In the genomic region with DNA sequence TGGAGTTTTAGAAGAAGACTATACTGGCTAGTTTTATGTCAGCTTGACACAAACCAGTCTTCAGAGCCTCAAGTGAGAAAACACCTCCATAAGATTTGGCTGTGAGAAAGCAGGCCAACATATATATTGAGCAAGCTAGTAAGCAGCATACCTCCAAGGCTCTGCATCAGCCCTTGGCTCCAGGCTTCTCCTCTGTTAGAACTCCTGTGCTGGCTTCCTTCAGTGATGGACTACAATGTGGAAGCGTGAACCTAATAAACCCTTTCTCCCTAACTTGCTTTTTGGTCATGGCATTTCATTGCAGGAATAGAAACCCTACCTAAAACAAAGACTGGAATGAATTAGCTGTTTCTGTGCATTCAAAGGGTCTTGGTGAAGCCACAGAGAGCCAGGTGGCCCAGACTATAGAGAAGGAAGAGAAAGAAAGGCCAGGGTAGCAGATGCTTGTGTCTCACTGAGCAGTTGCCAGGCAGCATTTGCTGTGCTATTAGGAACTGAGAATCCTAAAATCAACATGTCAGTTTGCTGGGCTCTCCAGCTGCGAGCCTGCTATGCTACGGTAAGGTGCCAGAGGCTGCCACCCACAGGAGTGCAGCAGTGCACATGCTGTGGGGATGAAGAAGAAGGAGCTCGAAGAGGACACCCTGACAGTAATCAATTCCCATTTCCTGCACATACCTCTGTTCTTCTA, we compare ENCODE assay signal across 13 mouse cellular contexts. TPM values are rescaled to one million over a fixed set of nuclear protein-coding genes. Genes with fewer than 3 reads are reported as not detected.
DNase-seq lines count a peak whose midpoint lies in the region; ATAC-seq and TF ChIP-seq lines count a peak whose summit lies in the region.
"Had no signal": no experiment of that assay in that cellular context is flagged by ENCODE, and none has a peak within 500 bp of the region (broad histone marks: within the 10 kb centered on the region; RNA-seq: fewer than 3 reads in every experiment).

No protein-coding gene starts in this region.

- H3K9ac ChIP-seq in embryonic facial prominence, embryonic 14.5 days (ENCODE audit: low read depth, low read length) = no peak overlapping the region
- no peak overlapping the region for H3K9ac ChIP-seq in CH12.LX (ENCODE audit: insufficient read depth, low read depth)
- H3K9ac ChIP-seq in hindbrain, embryonic 12.5 days = no peak overlapping the region
- H3K9ac ChIP-seq in midbrain, embryonic 13.5 days (replicated peaks) = no peak overlapping the region
- H3K9ac ChIP-seq in kidney, embryonic 15.5 days = no peak overlapping the region
- H3K9ac ChIP-seq: embryonic facial prominence, embryonic 12.5 days; limb, embryonic 13.5 days had no signal

- H3K4me1 ChIP-seq in embryonic facial prominence, embryonic 14.5 days (ENCODE audit: control insufficient read depth, insufficient read depth, low read length) = peaks cover 6% of the 10 kb centered on the region; the same call in 1 of the 2 replicates
- no peaks in the 10 kb centered on the region for H3K4me1 ChIP-seq in embryonic facial prominence, embryonic 10.5 days
- H3K4me1 ChIP-seq in CH12.LX (ENCODE audit: control insufficient read depth in 1 of 2, insufficient read depth in 2 of 2) = peaks cover 2 to 47% of the 10 kb centered on the region in 2 experiments
- H3K4me1 ChIP-seq in hindbrain, embryonic 12.5 days = peaks cover 4% of the 10 kb centered on the region; the same call in 1 of the 2 replicates
- 0 out of 2 replicates have a peak, but pooled peaks cover 14% of the 10 kb centered on the region for H3K4me1 ChIP-seq in midbrain, embryonic 13.5 days (replicated peaks)
- H3K4me1 ChIP-seq in kidney, embryonic 15.5 days = no peaks in the 10 kb centered on the region
- H3K4me1 ChIP-seq: embryonic facial prominence, embryonic 12.5 days; limb, embryonic 13.5 days had no signal

- dilution Hi-C loops in CH12.LX (cut with MboI; ENCODE audit: extremely low pct_ligation_motif_present, extremely low pct_unique_long_range_greater_than_20kb, low sequenced_read_pairs) = no loop called here

- H3K36me3 ChIP-seq in embryonic facial prominence, embryonic 14.5 days (ENCODE audit: control insufficient read depth, insufficient read depth, low read length) = no peaks in the 10 kb centered on the region
- H3K36me3 ChIP-seq in embryonic facial prominence, embryonic 10.5 days (replicated peaks) = no peaks in the 10 kb centered on the region
- H3K36me3 ChIP-seq in CH12.LX (replicated peaks in 1 of 2; ENCODE audit: control insufficient read depth in 1 of 2, insufficient read depth in 1 of 2, low read length in 1 of 2) = peaks cover 0 to 3% of the 10 kb centered on the region in 2 experiments
- H3K36me3 ChIP-seq in hindbrain, embryonic 12.5 days = no peaks in the 10 kb centered on the region
- H3K36me3 ChIP-seq in midbrain, embryonic 13.5 days = no peaks in the 10 kb centered on the region
- no peaks in the 10 kb centered on the region for H3K36me3 ChIP-seq in kidney, embryonic 15.5 days
- H3K36me3 ChIP-seq: embryonic facial prominence, embryonic 12.5 days; limb, embryonic 13.5 days had no signal

- peaks cover 10% of the 10 kb centered on the region; the same call in 1 of the 2 replicates for H3K9me3 ChIP-seq in embryonic facial prominence, embryonic 14.5 days (ENCODE audit: control insufficient read depth, low read length)
- H3K9me3 ChIP-seq in embryonic facial prominence, embryonic 10.5 days = no peaks in the 10 kb centered on the region
- H3K9me3 ChIP-seq in CH12.LX (replicated peaks; ENCODE audit: low read length) = no peaks in the 10 kb centered on the region
- H3K9me3 ChIP-seq in hindbrain, embryonic 12.5 days (replicated peaks) = no peaks in the 10 kb centered on the region
- no peaks in the 10 kb centered on the region for H3K9me3 ChIP-seq in midbrain, embryonic 13.5 days
- no peaks in the 10 kb centered on the region for H3K9me3 ChIP-seq in kidney, embryonic 15.5 days (replicated peaks)
- H3K9me3 ChIP-seq: embryonic facial prominence, embryonic 12.5 days; limb, embryonic 13.5 days had no signal

- DNase-seq in embryonic facial prominence, embryonic 14.5 days (ENCODE audit: low spot score) = peak; percentile 34
- DNase-seq in embryonic facial prominence, embryonic 10.5 days (ENCODE audit: low spot score) = no peak
- peak; percentile 69 for DNase-seq in CH12.LX (ENCODE audit: extremely low read depth)
- no peak for DNase-seq in thymus, postnatal 36 days
- DNase-seq in lung, postnatal 14 days = no peak
- DNase-seq: gastrocnemius, postnatal 36 days; kidney, adult 11 months had no signal

- TF ChIP-seq EP300 in CH12.LX (IDR thresholded peaks at IDR 0.05; ENCODE audit: low read length) = peak; percentile 38; the same call in 1 of the 2 replicates

- WGBS in embryonic facial prominence, embryonic 14.5 days = 55% methylated on average over 4 of the region's 4 CpGs
- WGBS in embryonic facial prominence, embryonic 10.5 days = 78% methylated on average over 4 of the region's 4 CpGs
- WGBS in hindbrain, embryonic 12.5 days = 25% methylated on average over 4 of the region's 4 CpGs
- WGBS in midbrain, embryonic 13.5 days = 27% methylated on average over 4 of the region's 4 CpGs
- WGBS in kidney, embryonic 15.5 days = 82% methylated on average over 4 of the region's 4 CpGs

- no peak overlapping the region for H3K27ac ChIP-seq in embryonic facial prominence, embryonic 14.5 days (replicated peaks; ENCODE audit: low read depth, low read length)
- no peak overlapping the region for H3K27ac ChIP-seq in embryonic facial prominence, embryonic 10.5 days (replicated peaks)
- H3K27ac ChIP-seq in CH12.LX (ENCODE audit: insufficient read depth, low read depth) = no peak overlapping the region
- H3K27ac ChIP-seq in hindbrain, embryonic 12.5 days = no peak overlapping the region
- H3K27ac ChIP-seq in midbrain, embryonic 13.5 days = peak overlapping the region; percentile 54
- H3K27ac ChIP-seq in kidney, embryonic 15.5 days = no peak overlapping the region
- H3K27ac ChIP-seq: embryonic facial prominence, embryonic 12.5 days; limb, embryonic 13.5 days; macrophage had no signal

- H3K4me2 ChIP-seq in embryonic facial prominence, embryonic 14.5 days (ENCODE audit: low read depth, low read length) = no peak overlapping the region
- no peak overlapping the region for H3K4me2 ChIP-seq in CH12.LX (ENCODE audit: insufficient read depth, low read depth, poor library complexity, severe bottlenecking)
- H3K4me2 ChIP-seq in hindbrain, embryonic 12.5 days (replicated peaks) = no peak overlapping the region
- H3K4me2 ChIP-seq in midbrain, embryonic 13.5 days (replicated peaks) = no peak overlapping the region
- no peak overlapping the region for H3K4me2 ChIP-seq in kidney, embryonic 15.5 days
- H3K4me2 ChIP-seq: embryonic facial prominence, embryonic 12.5 days; limb, embryonic 13.5 days had no signal

- no peaks in the 10 kb centered on the region for H3K27me3 ChIP-seq in embryonic facial prominence, embryonic 14.5 days (replicated peaks; ENCODE audit: control insufficient read depth, insufficient read depth, low read length)
- H3K27me3 ChIP-seq in embryonic facial prominence, embryonic 10.5 days (replicated peaks; ENCODE audit: low read depth, poor library complexity, severe bottlenecking) = no peaks in the 10 kb centered on the region
- H3K27me3 ChIP-seq in CH12.LX (replicated peaks) = no peaks in the 10 kb centered on the region
- H3K27me3 ChIP-seq in hindbrain, embryonic 12.5 days = no peaks in the 10 kb centered on the region
- H3K27me3 ChIP-seq in midbrain, embryonic 13.5 days = no peaks in the 10 kb centered on the region
- H3K27me3 ChIP-seq in kidney, embryonic 15.5 days = no peaks in the 10 kb centered on the region
- H3K27me3 ChIP-seq: embryonic facial prominence, embryonic 12.5 days; limb, embryonic 13.5 days had no signal

- H3K4me3 ChIP-seq in embryonic facial prominence, embryonic 14.5 days (ENCODE audit: low read depth, low read length) = no peak overlapping the region
- H3K4me3 ChIP-seq in embryonic facial prominence, embryonic 10.5 days = no peak overlapping the region
- H3K4me3 ChIP-seq in CH12.LX (replicated peaks in 1 of 3; ENCODE audit: low read depth in 2 of 3, low read length in 2 of 3, poor library complexity in 1 of 3) = no peak overlapping the region
- H3K4me3 ChIP-seq in hindbrain, embryonic 12.5 days = no peak overlapping the region
- no peak overlapping the region for H3K4me3 ChIP-seq in midbrain, embryonic 13.5 days (replicated peaks)
- H3K4me3 ChIP-seq in kidney, embryonic 15.5 days (replicated peaks) = no peak overlapping the region
- H3K4me3 ChIP-seq: embryonic facial prominence, embryonic 12.5 days; limb, embryonic 13.5 days had no signal

- ATAC-seq in embryonic facial prominence, embryonic 14.5 days (ENCODE audit: low read depth) = 0 out of 2 replicates have a peak, but pooled peaks have one; percentile 15
- peak; percentile 84 for ATAC-seq in hindbrain, embryonic 12.5 days (ENCODE audit: low FRiP score)
- ATAC-seq in midbrain, embryonic 13.5 days = peak; percentile 80
- ATAC-seq in kidney, embryonic 15.5 days (replicated peaks; ENCODE audit: low FRiP score) = no peak

- TF ChIP-seq POLR2A in CH12.LX (IDR thresholded peaks at IDR 0.05; ENCODE audit: low read depth, low read length) = no peak

- no peaks in the 10 kb centered on the region for H3K79me2 ChIP-seq in CH12.LX (replicated peaks; ENCODE audit: control insufficient read depth, extremely low read depth, insufficient read depth, poor library complexity, severe bottlenecking)

- peak in 1 of 2 experiments; percentile 35; a peak in 2 of 4 replicates for TF ChIP-seq CTCF in CH12.LX (conservative IDR thresholded peaks at IDR 0.05 in 1 of 2, IDR thresholded peaks at IDR 0.05 in 1 of 2; ENCODE audit: low read depth in 2 of 2, low read length in 2 of 2)

- TF ChIP-seq RAD21 in CH12.LX (IDR thresholded peaks at IDR 0.05; ENCODE audit: low read depth, low read length) = peak; percentile 51

- in situ Hi-C loops in CH12.LX (cut with MboI; ENCODE audit: low pct_ligation_motif_present, low pct_unique_long_range_greater_than_20kb, low sequenced_read_pairs) = loop anchor here (25.0 kb wide), 1 partner anchor 204 kb away; no protein-coding TSS in a partner anchor

TF ChIP-seq in CH12.LX, 34 proteins besides CTCF, POLR2A, EP300 and RAD21 (continues in another document):
- 0 out of 2 replicates have a peak, but pooled peaks have one; percentile 12 for TF ChIP-seq MYC (IDR thresholded peaks at IDR 0.05; ENCODE audit: low read depth, low read length)
- no peak for TF ChIP-seq ZNF384 (IDR thresholded peaks at IDR 0.05; ENCODE audit: low read depth, low read length)
- 0 out of 2 replicates have a peak, but pooled peaks have one; percentile 38 for TF ChIP-seq MAX (IDR thresholded peaks at IDR 0.05; ENCODE audit: low read length)

RNA-seq across cellular contexts. Expression of gene Fbxo48, which starts 9.9 kb away (rescaled TPM):
- 1.4 and 1.5 TPM in 2 replicates for polyA plus RNA-seq in embryonic facial prominence, embryonic 14.5 days (2014; fragmentation: Nextera tagmentation; extraction: Ambion mirVana)
- 1.5 and 1.6 TPM in 2 replicates for polyA plus RNA-seq in embryonic facial prominence, embryonic 10.5 days (2016; fragmentation: Nextera tagmentation; extraction: Ambion mirVana)
- total RNA-seq in CH12.LX (2012; rRNA removed) (5.8 and 7.0 TPM in 2 replicates), CH12.LX (2014; rRNA removed) (6.5 and 9.0 TPM in 2 replicates)
- 10.3 and 11.1 TPM in 2 replicates for polyA plus RNA-seq in CH12.LX (2012; ENCODE audit: insufficient read length, low read depth)
- 1.5 and 1.9 TPM in 2 replicates for polyA plus RNA-seq in hindbrain, embryonic 12.5 days (2016; fragmentation: Nextera tagmentation; extraction: Ambion mirVana)
- polyA plus RNA-seq in midbrain, embryonic 13.5 days (2015; fragmentation: Nextera tagmentation; extraction: Ambion mirVana) = 0.81 and 0.82 TPM in 2 replicates
- 1.3 and 1.4 TPM in 2 replicates for polyA plus RNA-seq in kidney, embryonic 15.5 days (2015; fragmentation: Nextera tagmentation; extraction: Ambion mirVana)

Comparison
In these comparisons a context has a peak if more than half of its experiments do, and no peak if none do; other contexts are left out.
1. DNase-seq: peak in embryonic facial prominence, embryonic 14.5 days (single experiment) and CH12.LX (single experiment); none in embryonic facial prominence, embryonic 10.5 days (single experiment), thymus, postnatal 36 days (0 of 2) and lung, postnatal 14 days (single experiment).